8 mouse cellular contexts compared by ENCODE assay signal in the genomic region with DNA sequence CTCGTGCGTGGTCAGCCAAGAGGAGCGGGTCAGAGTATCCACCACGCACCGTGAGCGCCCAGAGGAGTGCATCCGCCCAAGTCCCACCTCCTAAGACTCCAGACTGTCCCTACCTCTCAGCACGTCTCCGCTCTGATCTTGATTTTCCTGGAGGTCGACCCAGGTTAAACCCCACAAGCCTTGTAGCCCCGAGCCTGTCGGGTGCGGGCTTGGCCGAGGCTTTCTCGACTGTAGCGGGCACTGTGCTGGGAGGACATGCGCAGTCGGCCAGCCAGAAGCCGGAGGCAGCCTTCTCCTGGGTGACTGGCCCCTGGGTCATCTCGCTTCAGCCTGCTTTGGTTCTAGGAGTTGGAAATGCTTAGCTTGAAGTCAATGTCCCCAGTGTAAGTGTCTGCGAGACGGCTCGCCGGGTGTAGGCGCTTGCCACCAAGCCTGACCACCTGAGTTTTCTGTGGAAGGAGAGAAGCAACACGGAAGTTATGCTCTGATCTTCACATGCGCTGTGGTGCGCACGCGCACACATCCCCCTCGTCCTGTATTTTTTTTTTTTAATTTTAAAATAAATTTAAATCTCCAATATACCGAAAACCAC. TPM values are rescaled to one million over a fixed set of nuclear protein-coding genes. Genes with fewer than 3 reads are reported as not detected.
A peak's percentile ranks its signal among the peaks of the same experiment; 100 is the strongest.
DNase-seq lines count a peak whose midpoint lies in the region; ATAC-seq and TF ChIP-seq lines count a peak whose summit lies in the region.

No protein-coding gene starts in this region.

- WGBS in embryonic facial prominence, embryonic 11.5 days: 16% methylated on average over 32 of the region's 32 CpGs
- WGBS in hindbrain, embryonic 13.5 days: 18% methylated on average over 32 of the region's 32 CpGs
- WGBS in midbrain, embryonic 16.5 days: 20% methylated on average over 32 of the region's 32 CpGs

- H3K36me3 ChIP-seq in embryonic facial prominence, embryonic 11.5 days (replicated peaks; ENCODE audit: control insufficient read depth, insufficient read depth, low read depth, low read length): no peaks in the 10 kb centered on the region
- H3K36me3 ChIP-seq in hindbrain, embryonic 13.5 days: no peaks in the 10 kb centered on the region
- no peaks in the 10 kb centered on the region for H3K36me3 ChIP-seq in midbrain, embryonic 16.5 days (ENCODE audit: control insufficient read depth, insufficient read depth, low read length)
- H3K36me3 ChIP-seq in testis, adult 2 months (ENCODE audit: control insufficient read depth, insufficient read depth, low read length): no peaks in the 10 kb centered on the region

- no peaks in the 10 kb centered on the region for H3K9me3 ChIP-seq in embryonic facial prominence, embryonic 11.5 days (replicated peaks; ENCODE audit: control insufficient read depth, low read length)
- H3K9me3 ChIP-seq in hindbrain, embryonic 13.5 days: no peaks in the 10 kb centered on the region
- H3K9me3 ChIP-seq in midbrain, embryonic 16.5 days (replicated peaks; ENCODE audit: control insufficient read depth, low read length, poor library complexity, severe bottlenecking): no peaks in the 10 kb centered on the region

- TF ChIP-seq CTCF in testis, adult 2 months (IDR thresholded peaks at IDR 0.05; ENCODE audit: control insufficient read depth, insufficient read depth, insufficient replicate concordance, low read depth, low read length): no peak

- no peaks in the 10 kb centered on the region for H3K27me3 ChIP-seq in embryonic facial prominence, embryonic 11.5 days (ENCODE audit: control insufficient read depth, insufficient read depth, low read length)
- H3K27me3 ChIP-seq in hindbrain, embryonic 13.5 days: 0 out of 2 replicates have a peak, but pooled peaks cover 8% of the 10 kb centered on the region
- H3K27me3 ChIP-seq in midbrain, embryonic 16.5 days (ENCODE audit: control insufficient read depth, insufficient read depth, low read depth, low read length): no peaks in the 10 kb centered on the region
- H3K27me3 ChIP-seq in testis, adult 2 months (ENCODE audit: control insufficient read depth, insufficient read depth, low read length): no peaks in the 10 kb centered on the region

- intact Hi-C loops in left cerebral cortex, postnatal 36 days (cut with DNase I): loop anchor here (2.0 to 10.0 kb wide), 2 partner anchors 153 to 685 kb away; a partner anchor contains a TSS

- peak overlapping the region; percentile 53 for H3K9ac ChIP-seq in embryonic facial prominence, embryonic 11.5 days (replicated peaks; ENCODE audit: low read length)
- peak overlapping the region; percentile 78 for H3K9ac ChIP-seq in hindbrain, embryonic 13.5 days
- peak overlapping the region; percentile 75 for H3K9ac ChIP-seq in midbrain, embryonic 16.5 days (ENCODE audit: low read depth, low read length)

- no peaks in the 10 kb centered on the region for H3K4me1 ChIP-seq in embryonic facial prominence, embryonic 11.5 days (ENCODE audit: control insufficient read depth, insufficient read depth, low read length)
- peaks cover 15% of the 10 kb centered on the region for H3K4me1 ChIP-seq in hindbrain, embryonic 13.5 days (replicated peaks)
- peaks cover 2% of the 10 kb centered on the region for H3K4me1 ChIP-seq in midbrain, embryonic 16.5 days (ENCODE audit: control insufficient read depth, insufficient read depth, low read length)
- H3K4me1 ChIP-seq in testis, adult 2 months (ENCODE audit: control insufficient read depth, insufficient read depth, low read length): peaks cover 27% of the 10 kb centered on the region

- peak; percentile 79 for ATAC-seq in frontal cortex, adult (ENCODE audit: low TSS enrichment)
- ATAC-seq in embryonic facial prominence, embryonic 11.5 days (replicated peaks; ENCODE audit: insufficient number of reproducible peaks, low FRiP score, low TSS enrichment, low read depth): peak; percentile 64
- ATAC-seq in hindbrain, embryonic 13.5 days (ENCODE audit: low FRiP score): peak; percentile 69
- peak; percentile 77 for ATAC-seq in midbrain, embryonic 16.5 days

- H3K4me2 ChIP-seq in embryonic facial prominence, embryonic 11.5 days (ENCODE audit: low read depth, low read length): peak overlapping the region; percentile 89
- peak overlapping the region; percentile 99 for H3K4me2 ChIP-seq in hindbrain, embryonic 13.5 days
- peak overlapping the region; percentile 100 for H3K4me2 ChIP-seq in midbrain, embryonic 16.5 days (ENCODE audit: low read length)

- DNase-seq in frontal cortex, postnatal 14 days (ENCODE audit: low spot score in 2 of 2): no peak
- peak; percentile 57 for DNase-seq in MEL-GATA-1-ER (ENCODE audit: extremely low read depth, low read depth)
- DNase-seq in embryonic facial prominence, embryonic 11.5 days (ENCODE audit: low spot score): peak; percentile 26
- peak; percentile 55 to 58 for DNase-seq in left cerebral cortex, postnatal 36 days (ENCODE audit: low spot score in 2 of 2)

- no peak for TF ChIP-seq POLR2A in testis, adult 2 months (IDR thresholded peaks at IDR 0.05; ENCODE audit: control insufficient read depth, low read depth, low read length)

- peak overlapping the region; percentile 40 for H3K4me3 ChIP-seq in embryonic facial prominence, embryonic 11.5 days (ENCODE audit: low read depth, low read length)
- peak overlapping the region; percentile 53 for H3K4me3 ChIP-seq in hindbrain, embryonic 13.5 days
- peak overlapping the region; percentile 60 for H3K4me3 ChIP-seq in midbrain, embryonic 16.5 days (ENCODE audit: low read depth, low read length)
- H3K4me3 ChIP-seq in testis, adult 2 months (ENCODE audit: control insufficient read depth, low read depth, low read length): peak overlapping the region; percentile 93

- H3K27ac ChIP-seq in embryonic facial prominence, embryonic 11.5 days (replicated peaks; ENCODE audit: low read depth, low read length): no peak overlapping the region
- H3K27ac ChIP-seq in hindbrain, embryonic 13.5 days: no peak overlapping the region
- H3K27ac ChIP-seq in midbrain, embryonic 16.5 days (ENCODE audit: low read length): no peak overlapping the region
- peak overlapping the region; percentile 48 for H3K27ac ChIP-seq in testis, adult 2 months (ENCODE audit: control insufficient read depth, insufficient read depth, low read depth, low read length)

RNA-seq across cellular contexts. Expression of a gene that starts 50.2 kb away (rescaled TPM):
- polyA plus RNA-seq in embryonic facial prominence, embryonic 11.5 days (2014; fragmentation: Nextera tagmentation; extraction: Ambion mirVana): 0.17 and 0.27 TPM in 2 replicates
- 3.5 and 3.6 TPM in 2 replicates for polyA plus RNA-seq in hindbrain, embryonic 13.5 days (2015; fragmentation: Nextera tagmentation; extraction: Ambion mirVana)
- 10 to 100 TPM; 52.0 to 52.3 TPM for total RNA-seq in left cerebral cortex, postnatal 36 days (2021)
- 6.2 and 8.1 TPM in 2 replicates for polyA plus RNA-seq in midbrain, embryonic 16.5 days (2015; fragmentation: Nextera tagmentation; extraction: Ambion mirVana)
- 1.4 TPM in 2 replicates for polyA plus RNA-seq in testis, adult 2 months (2012; rRNA removed)

Comparison
In these comparisons a context has a peak if more than half of its experiments do, and no peak if none do; other contexts are left out.
1. DNase-seq: peak in MEL-GATA-1-ER (single experiment), embryonic facial prominence, embryonic 11.5 days (single experiment) and left cerebral cortex, postnatal 36 days (2 of 2); none in frontal cortex, postnatal 14 days (0 of 2).
2. H3K4me3 ChIP-seq: peak in every context shown above with its lines; median percentile 93 in testis, adult 2 months; 60 in midbrain, embryonic 16.5 days; 53 in hindbrain, embryonic 13.5 days; 40 in embryonic facial prominence, embryonic 11.5 days.
3. Peak in every context shown above with its lines, with median percentiles within 50 percentile points of each other: ATAC-seq, H3K4me2 ChIP-seq and H3K9ac ChIP-seq.